Mouse (Mus musculus): Measurements from ENCODE around the gene Ube2d2b.

- TF ChIP-seq CTCF (IDR thresholded peaks at IDR 0.05; ENCODE audit: low read depth, low read length) (no peak), POLR2A (IDR thresholded peaks at IDR 0.05; ENCODE audit: borderline replicate concordance, low read depth, low read length) (no peak)
Measured at GRCm38 (mm10) chr5:107822521-107822920, 7.4 kb upstream of the Ube2d2b start.
